Mouse (Mus musculus) MN1 (cell line): ENCODE results near the gene 1700113H08Rik.

ENCODE experiments used
- DNase-seq: peaks from one replicate; pipeline ENCODE4 v3.0.0-alpha.2; 2016; ENCODE audit warnings: low spot score

The 1700113H08Rik gene

DNA sequence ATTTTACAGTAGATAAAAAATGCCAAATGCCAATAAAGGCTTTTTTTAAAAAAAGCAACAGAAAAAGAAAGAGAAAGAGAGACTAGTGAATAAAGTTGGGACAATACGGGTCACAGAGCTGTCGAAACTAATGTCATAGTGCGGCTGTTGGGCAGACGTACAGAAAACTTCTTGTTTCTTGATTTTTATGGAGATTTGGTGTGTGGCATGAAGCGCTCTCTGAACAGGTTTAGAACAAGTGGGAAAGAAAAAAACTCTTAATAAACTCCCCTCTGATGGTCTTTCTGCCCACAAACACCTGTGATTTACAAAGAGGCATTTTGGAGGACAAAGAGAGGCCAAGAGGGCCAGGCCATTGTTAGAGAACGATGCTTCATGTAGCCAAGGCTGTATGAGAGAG lies 1.6 kb downstream of the 1700113H08Rik start:
- no peak for DNase-seq

GRCm38 (mm10) chr10:87084236-87084635 lies 26.4 kb downstream of the 1700113H08Rik start:
- DNase-seq, result no peak

DNA sequence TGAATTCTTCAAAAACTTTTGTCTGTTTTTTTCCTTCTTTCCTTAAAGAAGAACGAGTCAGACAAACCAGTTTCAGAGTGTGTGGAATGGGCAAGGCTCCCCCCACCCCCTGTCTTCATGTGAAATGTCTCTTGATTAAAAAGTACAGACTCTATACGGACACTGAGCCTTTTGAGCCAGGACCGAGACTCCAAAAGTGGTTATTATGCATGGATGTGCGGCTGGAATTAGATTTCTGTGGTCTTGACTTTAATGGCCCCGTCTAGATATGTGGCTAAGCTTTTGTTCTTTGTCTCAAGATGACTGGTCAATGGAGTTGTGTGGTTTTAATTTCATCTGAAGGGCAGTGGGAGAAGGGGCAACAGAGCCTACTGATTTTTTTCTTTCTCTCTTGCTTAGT lies 29.8 kb downstream of the 1700113H08Rik start:
- DNase-seq, result no peak

GRCm38 (mm10) chr10:87094249-87094648 lies 36.4 kb downstream of the 1700113H08Rik start:
- peak; percentile 57 for DNase-seq

DNA sequence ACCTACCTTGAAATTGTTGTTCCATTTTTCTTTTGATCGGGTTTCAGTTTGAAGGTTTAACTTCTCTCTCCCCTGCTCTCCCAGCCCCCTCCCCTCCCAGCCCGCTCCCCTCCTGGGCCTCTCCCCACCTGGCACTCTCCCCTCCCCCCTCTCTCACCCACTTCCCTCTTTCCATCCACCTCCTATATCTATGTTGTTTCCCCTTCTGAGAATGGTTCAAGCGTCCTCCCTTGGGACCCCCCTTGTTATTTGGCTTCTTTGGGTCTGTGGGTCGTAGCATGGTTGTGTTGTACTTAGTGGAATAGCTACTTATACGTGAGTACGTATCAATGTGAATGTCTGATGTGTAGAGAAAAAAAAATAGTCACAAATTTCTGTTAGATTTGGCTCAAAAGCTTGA lies 40.9 kb downstream of the 1700113H08Rik start:
- no peak for DNase-seq

- no peak for DNase-seq
These were observed 42.8 kb downstream of the 1700113H08Rik start for GRCm38 (mm10) chr10:87100668-87101067.

DNA sequence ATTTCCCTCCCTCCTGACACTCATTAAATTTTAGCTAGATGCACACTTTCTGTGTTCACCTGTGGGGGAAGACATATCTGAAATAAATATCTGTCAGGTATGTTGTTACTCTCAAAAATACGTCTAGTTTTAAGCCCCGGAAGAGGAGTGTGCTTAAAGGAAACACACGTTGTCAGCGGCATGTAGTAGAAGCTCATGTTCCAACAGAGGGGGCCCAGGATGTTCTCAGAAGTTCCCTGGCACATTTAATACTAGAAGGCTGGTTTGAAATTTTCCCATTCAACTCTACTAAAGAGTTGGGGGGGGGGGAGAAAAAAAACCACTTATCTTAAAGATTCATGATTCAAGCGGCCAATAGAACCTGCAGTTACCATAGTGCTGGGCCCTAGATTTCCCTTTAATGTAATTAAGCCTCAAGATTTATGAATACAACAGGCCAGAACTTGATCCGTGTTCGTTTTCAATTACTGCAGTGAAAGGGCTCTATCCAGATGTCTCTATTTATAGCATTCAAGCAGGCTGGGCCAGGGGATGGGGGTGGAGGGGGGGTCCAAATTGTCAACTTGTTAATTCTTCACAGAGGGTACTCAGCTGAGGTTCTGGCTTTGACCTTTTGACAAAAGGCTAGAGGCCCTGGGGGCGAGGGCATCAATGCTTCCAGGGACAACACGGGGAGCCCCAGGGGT lies 43.6 kb downstream of the 1700113H08Rik start:
- peak; percentile 80 for DNase-seq

DNA sequence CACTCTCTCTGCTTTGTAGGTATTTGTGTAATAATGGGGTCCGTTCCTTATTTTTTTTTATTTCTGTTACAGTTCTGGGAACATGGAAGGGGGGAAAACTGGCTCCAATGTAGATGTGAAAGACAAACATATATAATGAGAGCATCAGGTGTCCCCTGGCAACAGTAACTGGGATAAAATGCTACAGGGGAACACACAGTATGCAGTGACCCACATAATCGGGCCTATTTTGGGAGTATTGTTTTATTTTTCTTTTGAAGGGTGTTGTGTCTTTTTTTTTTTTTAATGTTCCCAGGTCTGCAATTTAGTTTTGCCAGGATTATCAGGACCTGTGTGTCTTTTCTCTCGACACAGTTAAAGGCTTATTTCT lies 44.1 kb downstream of the 1700113H08Rik start:
- peak; percentile 14 for DNase-seq

GRCm38 (mm10) chr10:87102455-87102854 lies 44.6 kb downstream of the 1700113H08Rik start:
- no peak for DNase-seq

DNA sequence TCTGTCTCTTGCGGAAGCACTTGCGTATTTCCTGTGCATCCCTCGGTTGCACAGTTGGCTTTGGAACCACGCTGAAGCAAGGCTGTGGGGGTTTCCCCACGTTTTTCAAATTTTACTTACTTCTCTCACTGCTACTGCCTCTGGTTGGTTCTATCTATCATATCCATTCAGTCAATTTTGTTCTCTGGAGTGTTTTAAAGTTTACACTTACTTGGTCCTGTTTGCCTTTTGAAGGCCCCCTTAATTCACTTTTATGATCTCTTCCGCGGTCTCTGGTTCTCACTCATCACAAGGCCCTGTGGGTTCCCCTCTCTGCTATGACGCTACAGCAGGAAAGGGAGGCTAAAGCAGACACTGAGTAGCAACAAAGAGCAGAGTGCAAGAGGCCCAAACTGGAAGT lies 45.4 kb downstream of the 1700113H08Rik start:
- no peak for DNase-seq

- DNase-seq, result no peak
These were observed 49.9 kb downstream of the 1700113H08Rik start for GRCm38 (mm10) chr10:87107565-87108297.

- no peak for DNase-seq
These were observed 50.5 kb downstream of the 1700113H08Rik start for GRCm38 (mm10) chr10:87108333-87108732.

DNA sequence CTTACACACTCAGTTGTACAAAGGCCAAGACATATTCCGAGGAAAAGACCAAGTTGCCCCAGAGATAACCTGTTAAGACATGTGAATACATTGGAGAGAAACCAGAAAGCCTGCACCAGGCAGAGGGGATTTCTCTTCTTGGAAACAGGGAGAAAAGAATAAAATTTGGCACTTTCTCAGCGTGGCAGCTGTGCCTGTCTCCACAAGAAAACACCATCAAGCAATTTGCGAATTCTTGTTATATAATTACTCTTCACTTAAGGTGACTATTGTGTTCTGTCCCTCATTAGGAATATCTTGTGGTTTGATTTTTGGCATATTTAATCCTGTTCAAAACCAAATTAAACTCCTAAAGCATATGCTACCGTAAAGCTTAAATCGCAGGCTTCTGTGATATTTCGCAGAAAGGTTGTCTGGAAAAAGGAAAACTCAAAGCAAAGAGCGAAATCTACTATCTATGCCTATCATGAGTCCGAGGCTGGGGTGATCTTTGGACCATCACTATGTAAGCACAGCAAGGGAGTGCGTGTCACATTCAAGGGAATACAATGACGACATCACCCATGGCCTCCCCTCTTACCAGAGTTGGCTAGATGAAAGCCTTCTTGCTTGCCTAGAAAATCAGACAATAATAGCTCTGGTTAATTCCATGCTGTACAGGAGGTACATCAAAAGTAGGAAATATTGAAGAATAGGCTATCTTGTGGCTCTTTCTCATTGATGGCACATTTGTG lies 51.4 kb downstream of the 1700113H08Rik start:
- DNase-seq, result peak; percentile 44

- no peak for DNase-seq
These were observed 53.1 kb downstream of the 1700113H08Rik start for GRCm38 (mm10) chr10:87110909-87111308.

GRCm38 (mm10) chr10:87125094-87125493 lies 67.2 kb downstream of the 1700113H08Rik start:
- DNase-seq, result no peak

- no peak for DNase-seq
These were observed 68.5 kb downstream of the 1700113H08Rik start for GRCm38 (mm10) chr10:87126186-87126824.

DNA sequence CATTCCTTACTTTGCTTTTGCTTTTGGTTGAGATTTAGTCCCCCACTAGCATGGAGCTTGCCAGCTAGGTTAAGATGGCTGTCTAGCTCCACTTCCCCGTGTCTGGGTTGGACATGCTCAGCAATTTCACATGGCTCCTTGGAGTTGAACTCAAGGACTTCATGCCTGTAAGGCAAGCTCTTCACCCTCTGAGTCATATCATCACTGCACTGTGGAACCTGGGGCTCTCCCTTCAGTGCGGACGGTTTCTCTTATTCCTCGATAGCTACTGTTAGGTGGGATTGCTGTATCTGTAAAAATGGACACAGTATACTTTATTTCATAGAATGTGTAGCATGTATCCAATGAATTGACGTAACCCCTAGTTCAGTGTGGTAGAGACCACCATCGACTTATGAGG lies 93.2 kb downstream of the 1700113H08Rik start:
- DNase-seq, result no peak

DNA sequence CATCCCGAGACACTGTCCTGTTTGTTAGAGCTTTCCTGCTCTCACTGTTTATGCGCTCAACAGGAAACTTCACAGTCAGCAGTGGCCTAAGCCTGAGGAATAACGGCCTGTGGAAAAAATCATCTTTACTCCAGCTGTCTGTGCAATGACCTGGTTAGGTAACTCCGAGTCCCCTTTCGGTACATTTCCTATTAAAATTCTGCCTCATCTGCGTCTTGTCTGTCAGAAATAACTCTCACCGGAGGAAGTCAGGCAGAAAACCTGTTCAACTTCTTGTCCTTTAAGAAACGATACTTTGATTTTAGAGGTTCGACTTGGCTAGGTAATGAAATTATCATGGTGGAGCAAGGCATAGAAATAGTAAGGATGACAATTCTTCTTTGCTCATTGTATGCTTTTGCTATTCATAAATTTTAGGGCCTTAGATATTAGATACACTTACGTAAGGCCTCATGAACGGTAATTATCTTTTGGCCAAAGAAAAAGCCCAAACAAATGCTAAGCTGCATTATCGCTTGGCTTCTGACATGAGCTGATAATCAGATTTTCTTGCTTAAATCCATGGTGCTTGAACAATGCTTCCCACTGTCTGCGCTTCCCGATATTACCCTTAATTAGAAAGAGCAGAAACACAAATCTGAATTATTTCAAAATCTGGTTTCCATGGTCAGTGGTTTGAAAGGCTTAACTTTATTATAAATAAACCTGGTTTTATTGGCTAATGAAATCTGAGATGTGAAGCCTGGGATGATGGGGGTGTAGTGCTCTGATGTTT lies 96.1 kb downstream of the 1700113H08Rik start:
- peak; percentile 76 for DNase-seq

- no peak for DNase-seq
These were observed 101.9 kb downstream of the 1700113H08Rik start for GRCm38 (mm10) chr10:87159781-87160180.

DNA sequence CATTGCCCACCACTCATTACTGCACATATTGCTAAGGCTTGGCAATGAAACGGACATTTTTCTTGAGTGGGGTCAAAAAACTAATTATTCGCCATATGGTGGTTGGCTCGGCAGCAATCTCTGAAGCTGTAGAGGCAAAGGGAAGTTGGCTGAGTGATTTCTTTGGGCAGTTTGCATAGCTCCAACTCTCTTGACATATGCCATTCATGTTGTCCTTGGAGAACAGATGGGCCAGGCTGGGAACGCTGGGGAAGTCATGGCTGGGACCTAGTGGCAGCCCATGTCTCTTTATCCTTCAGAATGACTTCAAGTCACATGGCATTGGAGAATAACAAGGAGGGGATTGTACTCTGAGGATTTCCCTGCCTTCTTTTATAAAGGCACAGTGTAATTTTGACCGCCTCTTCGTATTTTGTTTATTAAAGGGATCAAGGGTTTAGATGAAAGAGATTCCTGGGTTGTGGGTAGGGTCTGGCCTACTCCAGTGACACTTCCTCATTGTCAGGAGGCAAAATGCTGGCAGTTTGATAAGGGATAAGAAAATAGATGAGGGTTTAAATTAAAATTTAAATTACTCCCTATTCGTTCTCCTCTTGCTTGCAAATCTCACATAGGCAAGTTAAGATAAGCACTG lies 138.4 kb downstream of the 1700113H08Rik start:
- no peak for DNase-seq

DNA sequence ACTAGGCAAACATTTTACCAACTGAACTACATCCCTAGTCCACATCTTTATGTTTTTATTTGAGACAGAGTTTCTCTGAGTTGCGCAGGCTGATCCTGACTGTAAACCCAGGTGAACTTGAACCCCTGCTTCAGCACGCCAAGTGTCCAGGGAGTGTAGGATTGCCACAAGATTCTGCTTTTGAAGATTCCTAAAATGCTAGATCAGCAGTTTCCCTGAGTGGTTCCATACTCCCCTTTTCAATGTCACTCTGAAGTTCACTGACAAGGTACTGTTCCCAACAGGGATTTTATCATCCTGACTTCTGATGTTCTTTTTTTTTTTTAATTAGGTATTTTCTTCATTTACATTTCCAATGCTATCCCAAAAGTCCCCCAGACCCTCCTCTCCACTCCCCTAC lies 140.9 kb downstream of the 1700113H08Rik start:
- no peak for DNase-seq
